Mouse (Mus musculus) layer of hippocampus, adult 2 months (tissue): ENCODE measurements around the gene Pidd1. TPM values are rescaled to one million over a fixed set of nuclear protein-coding genes. Genes with fewer than 3 reads are reported as not detected.

ENCODE experiments used
- DNase-seq, 2 experiments: peaks; one replicate each; pipeline ENCODE4 v3.0.0; 2022; ENCODE audit warnings: low spot score in 2 of 2
- H3K27ac ChIP-seq: fragments of 200-600 bp; 2 replicates; pipeline ENCODE4 v1.8.1; 2022
- H3K4me3 ChIP-seq: fragments of 200-600 bp; 2 replicates; pipeline ENCODE4 v1.8.1; 2022; ENCODE audit warnings: mild to moderate bottlenecking
- CTCF ChIP-seq: fragments of 200-600 bp; conservative IDR thresholded peaks from 2 replicates; pipeline ENCODE4 v1.8.1; 2022; ENCODE audit warnings: antibody characterized with exemption, mild to moderate bottlenecking, moderate library complexity
- total RNA-seq, 2 experiments: library from RNA; stranded (reverse); gene quantifications; 2 replicates each; pipeline ENCODE4 v1.2.3; 2021

Gene Pidd1
- total RNA-seq, 2 experiments from 2014 or later: 1.1 to 1.7 TPM

DNA sequence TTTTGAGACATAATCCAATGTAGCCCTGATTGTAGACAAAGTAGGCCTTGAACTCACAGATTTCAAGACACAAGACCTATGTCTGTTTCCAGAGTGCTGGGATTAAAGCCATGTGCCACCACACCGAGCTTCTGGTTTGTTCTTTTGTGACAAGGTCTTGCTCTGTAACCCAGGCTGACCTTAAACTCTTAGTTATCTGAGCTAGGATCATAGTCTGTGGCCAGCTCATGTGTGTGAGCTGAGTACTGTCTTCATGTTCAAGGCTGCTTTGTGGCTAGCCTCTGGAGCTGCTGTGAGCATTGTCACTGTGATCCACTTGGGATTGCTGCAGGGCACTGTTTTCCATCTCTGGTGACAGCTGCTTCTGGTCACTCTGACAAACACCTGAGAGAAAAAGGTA lies 48.5 kb downstream of the Pidd1 start:
- TF ChIP-seq CTCF: no peak
- Histone ChIP-seq H3K4me3 (no peak overlapping the region), H3K27ac (no peak overlapping the region)
- DNase-seq: no peak

GRCm38 (mm10) chr7:141394771-141395170 lies 49.1 kb downstream of the Pidd1 start:
- Histone ChIP-seq H3K4me3 (no peak overlapping the region), H3K27ac (no peak overlapping the region)
- peak in 1 of 2 experiments; percentile 42 for DNase-seq
- peak; percentile 90 for TF ChIP-seq CTCF

GRCm38 (mm10) chr7:141394158-141394557 lies 49.7 kb downstream of the Pidd1 start:
- Histone ChIP-seq H3K27ac (no peak overlapping the region), H3K4me3 (no peak overlapping the region)
- no peak for DNase-seq
- no peak for TF ChIP-seq CTCF

GRCm38 (mm10) chr7:141392552-141393222 lies 51.1 kb downstream of the Pidd1 start:
- Histone ChIP-seq H3K4me3 (peak overlapping the region; percentile 80), H3K27ac (peak overlapping the region; percentile 94)
- no peak for TF ChIP-seq CTCF
- DNase-seq: no peak

DNA sequence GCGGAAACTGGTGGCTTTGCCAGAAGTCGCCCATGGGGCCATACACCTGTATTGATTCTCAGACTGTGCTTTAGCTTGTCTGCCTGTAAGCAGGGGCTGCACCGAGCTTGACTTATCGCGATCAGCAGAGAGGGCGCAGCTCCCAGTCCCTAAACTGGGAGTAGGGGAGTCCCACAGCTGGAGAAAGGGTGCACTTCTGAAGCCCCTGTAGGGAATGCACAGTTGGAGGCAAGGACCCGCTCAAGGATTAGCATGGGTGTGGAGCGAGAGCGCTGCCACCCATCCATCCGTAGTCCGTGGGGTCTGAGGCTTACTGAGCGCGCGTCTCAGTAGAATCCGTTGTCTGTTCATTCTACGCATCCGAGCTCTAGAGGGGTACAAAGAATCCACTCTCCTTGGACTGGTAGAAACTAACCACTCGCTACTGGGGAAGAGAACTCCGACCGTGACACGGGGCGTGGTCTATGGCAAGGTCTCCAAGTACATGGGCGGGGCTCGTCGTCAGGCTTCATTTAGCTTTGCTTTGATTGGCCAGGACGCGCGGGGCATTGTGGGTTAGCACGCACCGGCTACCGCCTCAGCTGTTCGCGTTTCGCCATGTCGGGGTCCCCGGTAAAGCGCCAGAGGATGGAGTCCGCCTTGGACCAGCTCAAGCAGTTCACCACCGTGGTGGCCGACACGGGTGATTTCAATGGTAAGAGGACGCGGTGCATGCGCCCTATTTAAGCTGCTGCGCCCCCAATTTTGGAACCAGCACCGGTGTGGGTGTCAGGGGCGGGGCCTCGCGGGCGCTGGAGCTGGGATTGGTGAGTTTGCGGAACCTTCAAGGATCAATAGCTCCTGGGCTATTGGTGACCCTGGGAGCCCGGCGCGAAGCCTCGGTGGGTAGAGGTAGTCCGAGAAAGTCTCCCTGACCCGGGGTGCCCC lies 51.9 kb downstream of the Pidd1 start, which contains the start of gene Taldo1:
TSS of gene Taldo1 (plus strand) at position 575 of the 927 bp plus-strand sequence.
- TF ChIP-seq CTCF: no peak
- DNase-seq: peak; percentile 94

GRCm38 (mm10) chr7:141390326-141391259 lies 53.2 kb downstream of the Pidd1 start:
- no peak for DNase-seq
- no peak overlapping the region for H3K27ac ChIP-seq
- H3K4me3 ChIP-seq: no peak overlapping the region
- TF ChIP-seq CTCF: no peak

More for the DNA sequence above, 51.9 kb downstream of the Pidd1 start, which contains the start of gene Taldo1:
- Histone ChIP-seq H3K4me3 (peak within 1 kb of the TSS; percentile 80), H3K27ac (peak within 1 kb of the TSS; percentile 94)

- H3K4me3 ChIP-seq: no peak overlapping the region
- TF ChIP-seq CTCF: no peak
- DNase-seq: no peak
- no peak overlapping the region for H3K27ac ChIP-seq
Observed at GRCm38 (mm10) chr7:141388487-141389109, 55.2 kb downstream of the Pidd1 start.

Other genes with a start within 250 kb of the Pidd1 start
- gene Lrrc56, start 249.9 kb downstream of the Pidd1 start, total RNA-seq: 1 to 10 TPM; 4.5 to 5.7 TPM
- gene Lmntd2, start 229.9 kb downstream of the Pidd1 start, total RNA-seq: not detected
- gene Rassf7, start 228.2 kb downstream of the Pidd1 start, total RNA-seq: 1 to 10 TPM in 1 of 2 experiments, under 1 TPM in 1; 0.98 to 1.2 TPM
- 10 to 100 TPM; 72.8 to 76.1 TPM for gene Phrf1, start 215.2 kb downstream of the Pidd1 start, total RNA-seq
- gene Irf7, start 177.5 kb downstream of the Pidd1 start, total RNA-seq: 1 to 10 TPM in 1 of 2 experiments, under 1 TPM in 1; 0.56 to 1.3 TPM
- gene Cdhr5, start 167.2 kb downstream of the Pidd1 start, total RNA-seq: not detected
- not detected for gene Sct, start 164.9 kb downstream of the Pidd1 start, total RNA-seq
- under 1 TPM; 0.20 to 0.23 TPM for gene Drd4, start 152.0 kb downstream of the Pidd1 start, total RNA-seq
- gene Deaf1, start 116.3 kb downstream of the Pidd1 start, total RNA-seq: 10 to 100 TPM; 74.1 to 77.0 TPM
- 10 to 100 TPM; 32.9 to 33.7 TPM for gene Tmem80, start 116.3 kb downstream of the Pidd1 start, total RNA-seq
- gene Eps8l2, start 105.1 kb downstream of the Pidd1 start, total RNA-seq: 1 to 10 TPM; 4.9 to 5.1 TPM
- gene Taldo1, start 51.8 kb downstream of the Pidd1 start, total RNA-seq: 100 to 1,000 TPM; 111 to 114 TPM
- gene Gatd1, start 29.9 kb downstream of the Pidd1 start, total RNA-seq: 10 to 100 TPM; 42.1 to 45.1 TPM
- gene Cend1, start 14.5 kb downstream of the Pidd1 start, total RNA-seq: 100 to 1,000 TPM; 251 to 263 TPM
- 100 to 1,000 TPM; 338 to 343 TPM for gene Slc25a22, start 6.1 kb downstream of the Pidd1 start, total RNA-seq
- 100 to 1,000 TPM; 548 to 575 TPM for gene Rplp2, start 3.3 kb upstream of the Pidd1 start, total RNA-seq
- gene Pnpla2, start 11.2 kb upstream of the Pidd1 start, total RNA-seq: 10 to 100 TPM; 25.1 to 28.3 TPM
- gene Cracr2b, start 17.1 kb upstream of the Pidd1 start, total RNA-seq: 1 to 10 TPM; 4.1 to 6.7 TPM
- 10 to 100 TPM; 23.4 to 25.1 TPM for gene Cd151, start 23.4 kb upstream of the Pidd1 start, total RNA-seq
- gene Polr2l, start 31.1 kb upstream of the Pidd1 start, total RNA-seq: 10 to 100 TPM; 38.7 TPM
- 10 to 100 TPM; 13.6 to 13.7 TPM for gene Tspan4, start 31.2 kb upstream of the Pidd1 start, total RNA-seq
- 10 to 100 TPM; 83.1 to 85.1 TPM for gene Chid1, start 95.8 kb upstream of the Pidd1 start, total RNA-seq
- gene Ap2a2, start 118.1 kb upstream of the Pidd1 start, total RNA-seq: 100 to 1,000 TPM; 226 to 243 TPM
- gene Muc6, start 211.3 kb upstream of the Pidd1 start, total RNA-seq: not detected
- under 1 TPM in 1 of 2 experiments, not detected in 1; 0.27 TPM for gene Muc2, start 246.3 kb upstream of the Pidd1 start, total RNA-seq